Mouse (Mus musculus) cerebellum, adult 2 months (tissue): ENCODE results near the gene Cracr2a.

Experiments
- CTCF ChIP-seq: fragments of 200-500 bp; IDR thresholded peaks from 2 replicates; pipeline ENCODE4 v1.5.1; 2011; ENCODE audit warnings: low read depth, mild to moderate bottlenecking, control low read depth, low read length, moderate library complexity, borderline replicate concordance; ENCODE audit not compliant: insufficient read depth
- POLR2A ChIP-seq: fragments of 200-500 bp; IDR thresholded peaks from 2 replicates; pipeline ENCODE4 v1.6.1; 2011; ENCODE audit warnings: low read length, control low read depth, borderline replicate concordance; ENCODE audit not compliant: insufficient read depth

DNA sequence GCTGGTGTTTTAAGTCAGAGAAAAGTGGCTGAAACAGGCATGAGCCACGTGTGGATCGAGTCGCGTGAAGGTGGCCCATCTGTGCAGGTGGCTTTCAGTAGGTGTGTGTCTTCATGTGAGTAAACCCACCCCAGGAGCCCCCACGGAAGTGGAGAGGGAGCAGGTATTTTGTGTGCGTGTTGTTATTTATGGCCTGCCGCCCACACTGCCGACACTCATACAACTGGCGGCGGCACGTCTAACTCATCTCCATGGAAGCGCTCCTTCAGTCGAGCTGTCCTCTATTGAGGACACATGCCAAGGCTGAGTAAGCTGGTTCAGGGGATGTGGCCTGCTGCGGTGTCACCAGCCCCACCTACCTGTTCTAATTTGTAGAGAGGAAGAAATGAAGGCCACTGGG is 158.7 kb downstream of the Cracr2a start:
- TF ChIP-seq CTCF (no peak), POLR2A (no peak)
